Mouse (Mus musculus) heart, adult 2 months (tissue): ENCODE measurements at regions not wholly inside any gene's neighbourhood (a gene's known extent, or its start where the extent isn't known, plus 50 kb on each side); places are given as distances from the start of the nearest gene placed in this dataset.

ENCODE experiments used
- CTCF ChIP-seq: fragments of 200-600 bp; IDR thresholded peaks from 2 replicates; pipeline ENCODE4 v1.8.1; 2022; ENCODE audit warnings: antibody characterized with exemption, mild to moderate bottlenecking, moderate library complexity
- EP300 ChIP-seq: fragments of 200-500 bp; IDR thresholded peaks from 2 replicates; pipeline ENCODE4 v1.6.1; 2011; ENCODE audit warnings: low read depth, low read length, control low read depth; ENCODE audit not compliant: insufficient read depth

GRCm38 (mm10) chr15:42280810-42281209 lies 2146.6 kb downstream of the 9330182O14Rik start:
- TF ChIP-seq CTCF (no peak), EP300 (no peak)
